Mouse (Mus musculus) midbrain, embryonic 13.5 days (tissue): ENCODE measurements around the gene Foxc2. TPM values are rescaled to one million over a fixed set of nuclear protein-coding genes. Genes with fewer than 3 reads are reported as not detected.
A peak's percentile ranks its signal among the peaks of the same experiment; 100 is the strongest.

Source experiments
- ATAC-seq: fragments of 200-750 bp; cut with Nextera tagmentation; 2 replicates; pipeline ENCODE4 v1.8.0; 2017; ENCODE audit warnings: mild to moderate bottlenecking, moderate TSS enrichment, moderate library complexity
- H3K27ac ChIP-seq: fragments of 300-500 bp; sonication (generic); 2 replicates; pipeline ENCODE4 v1.5.1; 2015; ENCODE audit warnings: inconsistent platforms, mild to moderate bottlenecking, moderate library complexity
- H3K27me3 ChIP-seq: fragments of 300-500 bp; sonication (generic); 2 replicates; pipeline ENCODE4 v1.6.1; 2015; ENCODE audit warnings: mild to moderate bottlenecking, inconsistent platforms
- H3K36me3 ChIP-seq: fragments of 300-500 bp; sonication (generic); 2 replicates; pipeline ENCODE4 v1.6.1; 2015; ENCODE audit warnings: mild to moderate bottlenecking, inconsistent platforms
- H3K4me1 ChIP-seq: fragments of 300-500 bp; sonication (generic); replicated peaks from 2 replicates; pipeline ENCODE4 v1.6.1; 2015; ENCODE audit warnings: inconsistent platforms
- H3K4me2 ChIP-seq: fragments of 300-500 bp; sonication (generic); replicated peaks from 2 replicates; pipeline ENCODE4 v1.6.1; 2015; ENCODE audit warnings: moderate library complexity, mild to moderate bottlenecking, inconsistent platforms
- H3K4me3 ChIP-seq: fragments of 300-500 bp; sonication (generic); replicated peaks from 2 replicates; pipeline ENCODE4 v1.5.1; 2015; ENCODE audit warnings: mild to moderate bottlenecking, inconsistent platforms
- H3K9ac ChIP-seq: fragments of 300-500 bp; sonication (generic); replicated peaks from 2 replicates; pipeline ENCODE4 v1.6.1; 2015; ENCODE audit warnings: mild to moderate bottlenecking, inconsistent platforms
- H3K9me3 ChIP-seq: fragments of 300-500 bp; sonication (generic); 2 replicates; pipeline ENCODE4 v1.6.1; 2016; ENCODE audit warnings: mild to moderate bottlenecking, inconsistent platforms
- WGBS: fragments of 180-500 bp; shearing (Covaris S2); methylation state at CpG from one replicate; pipeline ENCODE4 v1.1.7; 2015; 5-methylcytosine and 5-hydroxymethylcytosine counted together
- polyA plus RNA-seq: library from polyadenylated mRNA; unstranded; fragments of >200 nt; fragmentation: Nextera tagmentation; extraction: Ambion mirVana; gene quantifications from 2 replicates; pipeline ENCODE4 v1.2.1, GENCODE M21; 2015

The Foxc2 gene
- polyA plus RNA-seq, 1 experiment from 2014 or later = 1.9 TPM

GRCm38 (mm10) chr8:121080361-121081090, 35.4 kb upstream of the Foxc2 start:
- no peak overlapping the region for H3K4me2 ChIP-seq
- H3K4me1 ChIP-seq = peaks cover 26% of the 10 kb centered on the region
- peaks cover 99% of the 10 kb centered on the region for H3K27me3 ChIP-seq
- no peak overlapping the region for H3K27ac ChIP-seq
- no peaks in the 10 kb centered on the region for H3K36me3 ChIP-seq
- H3K9me3 ChIP-seq = no peaks in the 10 kb centered on the region
- H3K9ac ChIP-seq = no peak overlapping the region
- no peak overlapping the region for H3K4me3 ChIP-seq
- under 1% methylated on average over 49 of the region's 49 CpGs for WGBS
- ATAC-seq = no peak

- Histone ChIP-seq H3K27ac (no peak overlapping the region), H3K4me1 (peaks cover 26% of the 10 kb centered on the region), H3K36me3 (no peaks in the 10 kb centered on the region), H3K27me3 (peaks cover 99% of the 10 kb centered on the region), H3K9ac (no peak overlapping the region), H3K4me3 (no peak overlapping the region), H3K9me3 (no peaks in the 10 kb centered on the region), H3K4me2 (no peak overlapping the region)
- ATAC-seq = no peak
- 0% methylated on average over 7 of the region's 7 CpGs for WGBS
Measured at GRCm38 (mm10) chr8:121081398-121081797, 34.6 kb upstream of the Foxc2 start.

- Histone ChIP-seq H3K4me2 (peak overlapping the region; percentile 66), H3K36me3 (no peaks in the 10 kb centered on the region), H3K9ac (no peak overlapping the region), H3K4me1 (peaks cover 26% of the 10 kb centered on the region), H3K27me3 (peaks cover 99% of the 10 kb centered on the region), H3K9me3 (no peaks in the 10 kb centered on the region), H3K27ac (no peak overlapping the region), H3K4me3 (peak overlapping the region; percentile 38)
- under 1% methylated on average over 57 of the region's 57 CpGs for WGBS
- ATAC-seq = no peak
Measured at GRCm38 (mm10) chr8:121082218-121083092, 33.5 kb upstream of the Foxc2 start.

- peak overlapping the region; percentile 38 for H3K4me3 ChIP-seq
- H3K4me2 ChIP-seq = peak overlapping the region; percentile 66
- H3K4me1 ChIP-seq = peaks cover 26% of the 10 kb centered on the region
- H3K36me3 ChIP-seq = no peaks in the 10 kb centered on the region
- no peak overlapping the region for H3K27ac ChIP-seq
- peak; percentile 40 for ATAC-seq
- H3K27me3 ChIP-seq = peaks cover 99% of the 10 kb centered on the region
- 0 out of 2 replicates have a peak overlapping the region, but pooled peaks have one; percentile 12 for H3K9ac ChIP-seq
- no peaks in the 10 kb centered on the region for H3K9me3 ChIP-seq
- under 1% methylated on average over 89 of the region's 89 CpGs for WGBS
Measured at GRCm38 (mm10) chr8:121083093-121083935, 32.7 kb upstream of the Foxc2 start.

- 2% methylated on average over 11 of the region's 27 CpGs for WGBS
- Histone ChIP-seq H3K4me2 (peak overlapping the region; percentile 66), H3K9me3 (no peaks in the 10 kb centered on the region), H3K27me3 (peaks cover 99% of the 10 kb centered on the region), H3K9ac (0 out of 2 replicates have a peak overlapping the region, but pooled peaks have one; percentile 12), H3K36me3 (no peaks in the 10 kb centered on the region), H3K27ac (no peak overlapping the region), H3K4me1 (peaks cover 26% of the 10 kb centered on the region), H3K4me3 (peak overlapping the region; percentile 38)
- peak; percentile 37; the same call in 1 of the 2 replicates for ATAC-seq
Measured at GRCm38 (mm10) chr8:121083936-121084209, 32.1 kb upstream of the Foxc2 start.

- no peak for ATAC-seq
- H3K9ac ChIP-seq = peak within 1 kb of the TSS; percentile 12; the same call in 1 of the 2 replicates
- WGBS = under 1% methylated on average over 64 of the region's 83 CpGs
Measured at GRCm38 (mm10) chr8:121084210-121084951, 31.6 kb upstream of the Foxc2 start, which contains the start of gene Foxf1. Foxf1 (plus strand) TSS chr8:121084386.

GRCm38 (mm10) chr8:121085011-121085410, 31.0 kb upstream of the Foxc2 start:
- Histone ChIP-seq H3K4me2 (peak overlapping the region; percentile 66), H3K4me1 (peaks cover 26% of the 10 kb centered on the region), H3K9ac (no peak overlapping the region), H3K27me3 (peaks cover 99% of the 10 kb centered on the region), H3K9me3 (no peaks in the 10 kb centered on the region), H3K4me3 (peak overlapping the region; percentile 38), H3K27ac (no peak overlapping the region), H3K36me3 (no peaks in the 10 kb centered on the region)
- WGBS = 2% methylated on average over 30 of the region's 30 CpGs
- ATAC-seq = no peak

More at GRCm38 (mm10) chr8:121084210-121084951, 31.6 kb upstream of the Foxc2 start, which contains the start of gene Foxf1:
- peaks cover 26% of the 10 kb centered on the region for H3K4me1 ChIP-seq
- H3K4me3 ChIP-seq = peak within 1 kb of the TSS; percentile 38
- no peak within 1 kb of the TSS for H3K27ac ChIP-seq
- peak within 1 kb of the TSS; percentile 66 for H3K4me2 ChIP-seq
- H3K27me3 ChIP-seq = peaks cover 99% of the 10 kb centered on the region
- H3K36me3 ChIP-seq = no peaks in the 10 kb centered on the region
- H3K9me3 ChIP-seq = no peaks in the 10 kb centered on the region

GRCm38 (mm10) chr8:121085561-121085960, 30.4 kb upstream of the Foxc2 start:
- Histone ChIP-seq H3K9ac (no peak overlapping the region), H3K4me3 (no peak overlapping the region), H3K36me3 (no peaks in the 10 kb centered on the region), H3K27ac (no peak overlapping the region), H3K4me1 (peaks cover 26% of the 10 kb centered on the region), H3K9me3 (no peaks in the 10 kb centered on the region), H3K27me3 (peaks cover 99% of the 10 kb centered on the region), H3K4me2 (no peak overlapping the region)
- 23% methylated on average over 3 of the region's 3 CpGs for WGBS
- no peak for ATAC-seq

GRCm38 (mm10) chr8:121086004-121086900, 29.7 kb upstream of the Foxc2 start:
- ATAC-seq = no peak
- peaks cover 24% of the 10 kb centered on the region for H3K4me1 ChIP-seq
- no peak overlapping the region for H3K4me2 ChIP-seq
- no peak overlapping the region for H3K27ac ChIP-seq
- peaks cover 99% of the 10 kb centered on the region for H3K27me3 ChIP-seq
- 5% methylated on average over 19 of the region's 19 CpGs for WGBS
- H3K9me3 ChIP-seq = no peaks in the 10 kb centered on the region
- no peaks in the 10 kb centered on the region for H3K36me3 ChIP-seq
- no peak overlapping the region for H3K4me3 ChIP-seq
- H3K9ac ChIP-seq = no peak overlapping the region

- ATAC-seq = no peak
- 2% methylated on average over 8 of the region's 8 CpGs for WGBS
Measured at GRCm38 (mm10) chr8:121088281-121088680, 27.7 kb upstream of the Foxc2 start.

More at GRCm38 (mm10) chr8:121088281-121088680, 27.7 kb upstream of the Foxc2 start:
- H3K4me1 ChIP-seq = peaks cover 17% of the 10 kb centered on the region
- H3K27ac ChIP-seq = no peak overlapping the region
- H3K27me3 ChIP-seq = peaks cover 99% of the 10 kb centered on the region
- no peak overlapping the region for H3K4me2 ChIP-seq
- H3K9me3 ChIP-seq = no peaks in the 10 kb centered on the region
- no peaks in the 10 kb centered on the region for H3K36me3 ChIP-seq
- no peak overlapping the region for H3K4me3 ChIP-seq
- no peak overlapping the region for H3K9ac ChIP-seq
